Mouse (Mus musculus) brain, embryonic 14.5 days (tissue): Measurements from ENCODE around the gene Ccdc92. TPM values are rescaled to one million over a fixed set of nuclear protein-coding genes. Genes with fewer than 3 reads are reported as not detected.

Experiments used
- DNase-seq: peaks from one replicate; pipeline ENCODE4 v3.0.0-alpha.2; 2011; ENCODE audit warnings: low read depth
- CTCF ChIP-seq: fragments of 200-500 bp; IDR thresholded peaks from 2 replicates; pipeline ENCODE4 v1.5.1; 2012; ENCODE audit warnings: inconsistent platforms, mild to moderate bottlenecking, moderate library complexity, borderline replicate concordance; ENCODE audit not compliant: insufficient read depth, insufficient read length; ENCODE audit errors: extremely low read depth
- POLR2A ChIP-seq: fragments of 200-500 bp; IDR thresholded peaks from 2 replicates; pipeline ENCODE4 v1.6.1; 2012; ENCODE audit warnings: mild to moderate bottlenecking, inconsistent platforms, borderline replicate concordance; ENCODE audit not compliant: poor library complexity, insufficient read depth, insufficient read length, severe bottlenecking; ENCODE audit errors: extremely low read depth
- polyA plus RNA-seq: library from polyadenylated mRNA; depleted of rRNA; stranded (reverse); fragments of >200 nt; gene quantifications from 2 replicates; pipeline ENCODE4 v1.2.3, GENCODE M21; 2012

Gene Ccdc92
- polyA plus RNA-seq, 1 experiment: 36.6 TPM

DNA sequence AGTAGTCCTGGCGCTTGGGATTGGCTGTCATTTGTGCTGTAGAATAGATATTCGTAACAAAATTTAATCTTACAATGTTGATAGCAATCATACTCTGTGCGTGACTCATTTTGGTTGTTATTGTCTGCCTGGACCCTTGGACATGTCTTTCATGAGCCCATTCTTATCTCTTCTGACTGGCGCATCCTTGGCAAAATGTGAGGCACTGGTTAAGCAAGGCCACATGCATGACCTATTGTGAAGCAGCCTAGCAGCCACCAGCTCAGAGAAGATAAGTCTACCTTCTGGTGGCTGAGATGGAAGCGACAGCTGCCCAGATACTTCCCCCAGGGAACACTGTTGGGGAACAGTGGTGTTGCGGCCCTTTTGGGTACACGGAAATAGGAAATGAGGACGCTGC lies 26.4 kb upstream of the Ccdc92 start:
- TF ChIP-seq CTCF: no peak
- TF ChIP-seq POLR2A: no peak
- DNase-seq: no peak

DNA sequence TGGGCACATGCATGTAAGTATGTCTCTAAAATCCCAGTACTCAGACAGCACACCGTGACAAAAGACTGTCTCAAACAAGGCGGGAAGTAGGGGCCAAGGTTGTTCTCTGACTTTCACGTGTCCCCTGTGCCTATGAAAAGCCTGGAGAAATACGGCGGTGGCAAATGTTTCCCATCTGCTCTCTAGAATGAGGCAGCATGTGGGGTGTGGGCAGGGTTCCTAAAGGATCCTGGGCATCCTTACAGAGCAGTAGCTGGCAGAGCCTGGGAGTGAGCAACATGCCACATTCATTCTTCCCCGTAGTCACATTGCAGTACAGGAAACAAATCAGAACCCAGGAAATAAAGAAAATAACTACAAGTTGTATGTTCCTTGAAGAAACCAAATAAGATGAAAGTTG lies 21.7 kb upstream of the Ccdc92 start:
- TF ChIP-seq CTCF (no peak), POLR2A (no peak)
- peak; percentile 70 for DNase-seq

GRCm38 (mm10) chr5:124879801-124880200 lies 17.6 kb upstream of the Ccdc92 start:
- DNase-seq: no peak
- TF ChIP-seq POLR2A (no peak), CTCF (no peak)

- TF ChIP-seq CTCF (no peak), POLR2A (no peak)
- DNase-seq: no peak
These were observed 17.0 kb upstream of the Ccdc92 start for GRCm38 (mm10) chr5:124879251-124879650.

- DNase-seq: no peak
- TF ChIP-seq POLR2A (no peak), CTCF (no peak)
These were observed 11.8 kb upstream of the Ccdc92 start for GRCm38 (mm10) chr5:124873890-124874601.

- no peak for DNase-seq
- TF ChIP-seq POLR2A (no peak), CTCF (no peak)
These were observed 10.9 kb upstream of the Ccdc92 start for GRCm38 (mm10) chr5:124873096-124873495.

DNA sequence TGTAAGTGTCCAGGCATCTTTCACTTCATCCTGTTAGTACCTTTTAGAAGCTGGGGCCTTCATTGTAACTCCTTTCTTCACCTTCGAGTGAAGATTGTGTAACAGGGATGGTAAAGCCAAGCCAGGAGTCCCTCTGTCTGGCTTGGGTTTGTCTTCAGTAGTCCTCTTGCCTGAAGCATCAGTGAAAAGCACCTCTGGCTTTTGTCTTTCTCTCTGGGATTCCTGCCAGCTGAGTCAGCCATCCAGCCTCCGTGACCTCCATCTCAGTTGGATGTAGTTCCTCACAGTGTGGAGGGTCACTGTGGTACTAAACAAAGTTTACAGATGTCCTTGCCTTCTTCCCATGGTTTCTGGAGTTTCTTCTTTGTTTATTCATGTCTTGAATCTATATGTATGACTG lies 9.8 kb upstream of the Ccdc92 start:
- DNase-seq: no peak
- TF ChIP-seq CTCF: no peak
- no peak for TF ChIP-seq POLR2A

DNA sequence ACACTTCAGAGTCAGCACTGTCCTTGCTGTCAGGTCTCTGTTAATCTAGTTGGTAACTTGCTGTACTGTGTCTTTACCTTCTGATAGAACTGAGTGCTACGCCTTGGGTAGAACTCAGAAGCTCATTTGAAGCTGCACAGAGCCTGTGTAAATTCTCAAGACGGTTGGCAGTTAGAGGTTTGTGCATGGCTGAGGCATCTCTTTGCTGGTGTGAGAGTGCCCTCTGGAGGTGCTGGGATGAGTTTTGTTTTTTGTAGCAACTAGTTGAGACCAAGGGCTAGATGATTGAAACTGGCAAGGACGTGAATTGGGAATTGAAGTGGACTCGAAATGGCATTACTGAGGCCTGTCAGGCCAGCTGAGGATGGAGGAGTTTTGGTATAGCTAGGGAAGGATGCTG lies 6.8 kb upstream of the Ccdc92 start:
- peak; percentile 81 for DNase-seq
- TF ChIP-seq POLR2A: no peak
- peak; percentile 70; the same call in 1 of the 2 replicates for TF ChIP-seq CTCF

GRCm38 (mm10) chr5:124862871-124863741 lies 882 bp upstream of the Ccdc92 start:
- DNase-seq: peak; percentile 51

GRCm38 (mm10) chr5:124861463-124861862 lies 761 bp downstream of the Ccdc92 start:
- peak; percentile 33 for DNase-seq
- TF ChIP-seq POLR2A: no peak
- no peak for TF ChIP-seq CTCF

More at GRCm38 (mm10) chr5:124862871-124863741, 882 bp upstream of the Ccdc92 start:
- TF ChIP-seq POLR2A (no peak), CTCF (0 out of 2 replicates have a peak, but pooled peaks have one; percentile 4)

GRCm38 (mm10) chr5:124860013-124860412 lies 2.2 kb downstream of the Ccdc92 start:
- DNase-seq: peak; percentile 46
- TF ChIP-seq POLR2A: no peak
- peak; percentile 68 for TF ChIP-seq CTCF

GRCm38 (mm10) chr5:124854202-124854601 lies 8.0 kb downstream of the Ccdc92 start:
- no peak for DNase-seq
- TF ChIP-seq CTCF: no peak
- no peak for TF ChIP-seq POLR2A

GRCm38 (mm10) chr5:124853079-124853478 lies 9.1 kb downstream of the Ccdc92 start:
- TF ChIP-seq CTCF: no peak
- TF ChIP-seq POLR2A: no peak
- no peak for DNase-seq
